ENCODE assay signal across 11 mouse cellular contexts in genomic region chr8:85530717-85531116, GRCm38 (mm10).
"Had no signal": no experiment of that assay in that cellular context is flagged by ENCODE, and none has a peak within 500 bp of the region (broad histone marks: within the 10 kb centered on the region; RNA-seq: fewer than 3 reads in every experiment).

No protein-coding gene starts in this region.

- ATAC-seq: intestine, postnatal 0 days; midbrain, embryonic 16.5 days had no signal

- DNase-seq: kidney, adult 8-10 months; kidney, postnatal 25 days; lung, embryonic 14.5 days; lung, postnatal 10 days; lung, postnatal 4 days; retina, postnatal 1 day; right cerebral cortex, postnatal 4 days; spleen, adult 18-20 months; thymus, postnatal 4 days had no signal
